ENCODE assay signal across 9 mouse cellular contexts in genomic region chr6:125498062-125498461, GRCm38 (mm10). TPM values are rescaled to one million over a fixed set of nuclear protein-coding genes. Genes with fewer than 3 reads are reported as not detected.
A peak's percentile ranks its signal among the peaks of the same experiment; 100 is the strongest.
DNase-seq lines count a peak whose midpoint lies in the region; ATAC-seq and TF ChIP-seq lines count a peak whose summit lies in the region.
"Had no signal": no experiment of that assay in that cellular context is flagged by ENCODE, and none has a peak within 500 bp of the region (broad histone marks: within the 10 kb centered on the region; RNA-seq: fewer than 3 reads in every experiment).

No protein-coding gene starts in this region.

- no peaks in the 10 kb centered on the region for H3K36me3 ChIP-seq in kidney, adult 2 months (ENCODE audit: control insufficient read depth, insufficient read depth, low read length)
- H3K36me3 ChIP-seq in kidney, embryonic 15.5 days: no peaks in the 10 kb centered on the region
- peaks cover 3% of the 10 kb centered on the region; the same call in 1 of the 2 replicates for H3K36me3 ChIP-seq in E14TG2a.4 (ENCODE audit: insufficient read depth, low read length)
- H3K36me3 ChIP-seq in liver, embryonic 14.5 days (replicated peaks; ENCODE audit: control insufficient read depth, insufficient read depth, low read depth): no peaks in the 10 kb centered on the region
- H3K36me3 ChIP-seq: neural tube, embryonic 13.5 days had no signal

- DNase-seq in kidney, adult 2 months: no peak
- DNase-seq in liver, embryonic 14.5 days (ENCODE audit: low read depth in 3 of 3, low spot score in 3 of 3): no peak
- DNase-seq in layer of hippocampus, adult 8-10 months (ENCODE audit: low spot score in 2 of 2): no peak
- DNase-seq in right cerebral cortex, postnatal 10 days (ENCODE audit: low spot score in 2 of 2): no peak
- no peak for DNase-seq in spleen, postnatal 4 days (ENCODE audit: low spot score in 2 of 2)

- no peak for ATAC-seq in kidney, embryonic 15.5 days (replicated peaks; ENCODE audit: low FRiP score)
- ATAC-seq in liver, embryonic 14.5 days (ENCODE audit: insufficient read depth): no peak

- peaks cover 3% of the 10 kb centered on the region; the same call in 1 of the 2 replicates for H3K4me1 ChIP-seq in kidney, adult 2 months (ENCODE audit: control insufficient read depth, insufficient read depth, low read length)
- H3K4me1 ChIP-seq in kidney, embryonic 15.5 days: peaks cover 18% of the 10 kb centered on the region
- H3K4me1 ChIP-seq in E14TG2a.4 (replicated peaks; ENCODE audit: low read depth, low read length): peaks cover 78% of the 10 kb centered on the region
- H3K4me1 ChIP-seq in cortical plate, adult 2 months (ENCODE audit: control insufficient read depth, insufficient read depth, low read length): peaks cover 2% of the 10 kb centered on the region; the same call in 1 of the 2 replicates
- H3K4me1 ChIP-seq in liver, embryonic 14.5 days (replicated peaks; ENCODE audit: control insufficient read depth in 2 of 2, insufficient read depth in 2 of 2, low read length in 1 of 2): peaks cover 0 to 6% of the 10 kb centered on the region in 2 experiments; a peak in 1 of 4 replicates

- peak; percentile 59 for TF ChIP-seq CTCF in kidney, adult 2 months (conservative IDR thresholded peaks at IDR 0.05; ENCODE audit: insufficient read depth, insufficient read length, low read depth, low read length)
- TF ChIP-seq CTCF in E14TG2a.4 (conservative IDR thresholded peaks at IDR 0.05; ENCODE audit: low read length): peak; percentile 59
- peak; percentile 47 for TF ChIP-seq CTCF in cortical plate, adult 2 months (IDR thresholded peaks at IDR 0.05; ENCODE audit: extremely low read depth, insufficient read depth, low read length)
- peak; percentile 81 for TF ChIP-seq CTCF in liver, embryonic 14.5 days (IDR thresholded peaks at IDR 0.05; ENCODE audit: low read depth)

- no peak for TF ChIP-seq POLR2A in kidney, adult 2 months (IDR thresholded peaks at IDR 0.05; ENCODE audit: low read depth, low read length)
- no peak for TF ChIP-seq POLR2A in cortical plate, adult 2 months (IDR thresholded peaks at IDR 0.05; ENCODE audit: extremely low read depth, insufficient read depth, low read length)

- no peak for TF ChIP-seq EP300 in liver, embryonic 14.5 days (IDR thresholded peaks at IDR 0.05; ENCODE audit: low read depth)

- H3K4me3 ChIP-seq in kidney, adult 2 months (ENCODE audit: insufficient read depth, low read depth, low read length): no peak overlapping the region
- no peak overlapping the region for H3K4me3 ChIP-seq in kidney, embryonic 15.5 days (replicated peaks)
- H3K4me3 ChIP-seq in E14TG2a.4 (replicated peaks; ENCODE audit: low read length): no peak overlapping the region
- H3K4me3 ChIP-seq in cortical plate, adult 2 months (ENCODE audit: insufficient read depth, low read length): no peak overlapping the region
- no peak overlapping the region for H3K4me3 ChIP-seq in liver, embryonic 14.5 days (ENCODE audit: insufficient read depth in 1 of 2, low read depth in 2 of 2, low read length in 2 of 2)
- H3K4me3 ChIP-seq: neural tube, embryonic 13.5 days had no signal

- H3K9me3 ChIP-seq in kidney, embryonic 15.5 days (replicated peaks): no peaks in the 10 kb centered on the region
- H3K9me3 ChIP-seq in E14TG2a.4 (ENCODE audit: low read length): no peaks in the 10 kb centered on the region
- H3K9me3 ChIP-seq in liver, embryonic 14.5 days (ENCODE audit: control insufficient read depth, low read length): no peaks in the 10 kb centered on the region
- H3K9me3 ChIP-seq: neural tube, embryonic 13.5 days had no signal

- no peak overlapping the region for H3K27ac ChIP-seq in kidney, adult 2 months (ENCODE audit: insufficient read depth, low read depth, low read length)
- H3K27ac ChIP-seq in kidney, embryonic 15.5 days: no peak overlapping the region
- H3K27ac ChIP-seq in cortical plate, adult 2 months (ENCODE audit: insufficient read depth, low read length): no peak overlapping the region
- H3K27ac ChIP-seq in liver, embryonic 14.5 days: no peak overlapping the region
- H3K27ac ChIP-seq: neural tube, embryonic 13.5 days had no signal

- no peak overlapping the region for H3K4me2 ChIP-seq in kidney, embryonic 15.5 days
- H3K4me2 ChIP-seq in liver, embryonic 14.5 days (ENCODE audit: low read depth): no peak overlapping the region
- H3K4me2 ChIP-seq: neural tube, embryonic 13.5 days had no signal

- H3K27me3 ChIP-seq in kidney, adult 2 months (replicated peaks; ENCODE audit: control insufficient read depth, insufficient read depth, low read length): no peaks in the 10 kb centered on the region
- peaks cover 3% of the 10 kb centered on the region; the same call in 1 of the 2 replicates for H3K27me3 ChIP-seq in kidney, embryonic 15.5 days
- H3K27me3 ChIP-seq in E14TG2a.4 (ENCODE audit: insufficient read depth, low read length): peaks cover 10% of the 10 kb centered on the region
- peaks cover 19% of the 10 kb centered on the region for H3K27me3 ChIP-seq in liver, embryonic 14.5 days (ENCODE audit: control insufficient read depth, insufficient read depth, low read length)

- H3K9ac ChIP-seq in kidney, embryonic 15.5 days: no peak overlapping the region
- no peak overlapping the region for H3K9ac ChIP-seq in liver, embryonic 14.5 days (replicated peaks)
- H3K9ac ChIP-seq: neural tube, embryonic 13.5 days had no signal

- WGBS in kidney, adult 2 months: 28% methylated on average over 5 of the region's 5 CpGs
- 26% methylated on average over 5 of the region's 5 CpGs for WGBS in kidney, embryonic 15.5 days
- WGBS in liver, embryonic 14.5 days (ENCODE audit: insufficient replicate concordance): 23% methylated on average over 5 of the region's 5 CpGs

RNA-seq across cellular contexts. Expression of gene Cd9, which starts 3.5 kb away (rescaled TPM):
- polyA plus RNA-seq in kidney, adult 2 months (2012; rRNA removed): 138 and 140 TPM in 2 replicates
- 137 and 148 TPM in 2 replicates for polyA plus RNA-seq in kidney, embryonic 15.5 days (2015; fragmentation: Nextera tagmentation; extraction: Ambion mirVana)
- polyA plus RNA-seq in cortical plate, adult 2 months (2012; rRNA removed): 88.3 and 105 TPM in 2 replicates
- polyA plus RNA-seq in liver, embryonic 14.5 days (2012; rRNA removed): 52.5 and 62.6 TPM in 2 replicates
- 96.8 and 105 TPM in 2 replicates for polyA plus RNA-seq in liver, embryonic 14.5 days (2014; fragmentation: Nextera tagmentation; extraction: Ambion mirVana)
- 100 to 1,000 TPM in 2 of 4 experiments, 10 to 100 TPM in 2; 57.4 to 211 (median 129) TPM for total RNA-seq in layer of hippocampus, adult 8-10 months (2022)

RNA-seq across cellular contexts. Expression of gene Vwf, which starts 48.5 kb away (rescaled TPM):
- polyA plus RNA-seq in kidney, adult 2 months (2012; rRNA removed): 14.6 and 16.8 TPM in 2 replicates
- polyA plus RNA-seq in kidney, embryonic 15.5 days (2015; fragmentation: Nextera tagmentation; extraction: Ambion mirVana): 4.2 and 6.6 TPM in 2 replicates
- polyA plus RNA-seq in cortical plate, adult 2 months (2012; rRNA removed): 19.9 and 22.9 TPM in 2 replicates
- polyA plus RNA-seq in liver, embryonic 14.5 days (2012; rRNA removed): 5.4 and 9.0 TPM in 2 replicates
- 11.1 and 14.9 TPM in 2 replicates for polyA plus RNA-seq in liver, embryonic 14.5 days (2014; fragmentation: Nextera tagmentation; extraction: Ambion mirVana)
- 10 to 100 TPM; 19.1 to 27.5 (median 23.5) TPM for total RNA-seq in layer of hippocampus, adult 8-10 months (2022)
